Mouse (Mus musculus) forebrain, embryonic 10.5 days (tissue): ENCODE measurements around the gene Rangrf. TPM values are rescaled to one million over a fixed set of nuclear protein-coding genes. Genes with fewer than 3 reads are reported as not detected.
"Not testable (repeated sequence)": the region's sequence is repeated elsewhere in the genome, so short reads cannot be mapped to it uniquely, and the experiment has no call there.

Experiments used
- DNase-seq: peaks from one replicate; pipeline ENCODE4 v3.0.0-alpha.2; 2017; ENCODE audit warnings: low spot score; ENCODE audit errors: extremely low spot score
- H3K27ac ChIP-seq: fragments of 300-500 bp; sonication (generic); 2 replicates; pipeline ENCODE4 v1.5.1; 2016; ENCODE audit warnings: mild to moderate bottlenecking
- H3K27me3 ChIP-seq: fragments of 300-500 bp; sonication (generic); 2 replicates; pipeline ENCODE4 v1.6.1; 2016; ENCODE audit warnings: mild to moderate bottlenecking; ENCODE audit not compliant: poor library complexity, severe bottlenecking
- H3K36me3 ChIP-seq: fragments of 300-500 bp; sonication (generic); replicated peaks from 2 replicates; pipeline ENCODE4 v1.6.1; 2016; ENCODE audit warnings: mild to moderate bottlenecking, moderate library complexity
- H3K4me1 ChIP-seq: fragments of 300-500 bp; sonication (generic); 2 replicates; pipeline ENCODE4 v1.6.1; 2016
- H3K4me3 ChIP-seq: fragments of 300-500 bp; sonication (generic); 2 replicates; pipeline ENCODE4 v1.5.1; 2016; ENCODE audit warnings: mild to moderate bottlenecking, moderate library complexity
- H3K9me3 ChIP-seq: fragments of 300-500 bp; sonication (generic); 2 replicates; pipeline ENCODE4 v1.6.1; 2016; ENCODE audit warnings: mild to moderate bottlenecking, moderate library complexity
- WGBS: fragments of 180-500 bp; shearing (Covaris S2); methylation state at CpG from one replicate; pipeline ENCODE4 v1.1.7; 2016; 5-methylcytosine and 5-hydroxymethylcytosine counted together
- polyA plus RNA-seq: library from polyadenylated mRNA; unstranded; fragments of >200 nt; fragmentation: Nextera tagmentation; extraction: Ambion mirVana; gene quantifications from 2 replicates; pipeline ENCODE4 v1.2.1, GENCODE M21; 2016

Rangrf gene
- polyA plus RNA-seq, 1 experiment from 2014 or later, result 90.7 TPM

DNA sequence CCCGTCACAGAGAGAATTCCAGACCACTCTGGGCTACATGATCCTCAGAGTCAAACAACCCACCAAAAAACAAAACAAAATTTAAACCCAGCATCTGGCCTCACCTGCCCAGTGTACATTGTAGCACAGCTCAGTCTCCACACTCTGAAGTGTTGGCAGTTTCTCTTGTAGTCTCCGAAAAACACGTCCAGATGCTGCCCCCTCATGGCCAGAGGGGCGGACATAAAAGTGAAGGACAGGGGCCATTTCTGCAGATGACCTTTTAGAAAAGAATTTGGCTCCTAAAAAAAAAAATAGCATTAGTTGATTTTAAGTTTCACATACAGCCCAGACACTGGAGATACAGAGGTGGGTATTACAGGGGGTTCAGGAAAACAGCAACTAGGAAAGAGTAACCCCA, 28.6 kb upstream of the Rangrf start:
- Histone ChIP-seq H3K9me3 (no peaks in the 10 kb centered on the region), H3K27ac (no peak overlapping the region), H3K27me3 (no peaks in the 10 kb centered on the region), H3K36me3 (peaks cover 78% of the 10 kb centered on the region), H3K4me3 (no peak overlapping the region), H3K4me1 (peaks cover 17% of the 10 kb centered on the region)
- WGBS, result 68% methylated on average over 4 of the region's 4 CpGs
- DNase-seq, result no peak

DNA sequence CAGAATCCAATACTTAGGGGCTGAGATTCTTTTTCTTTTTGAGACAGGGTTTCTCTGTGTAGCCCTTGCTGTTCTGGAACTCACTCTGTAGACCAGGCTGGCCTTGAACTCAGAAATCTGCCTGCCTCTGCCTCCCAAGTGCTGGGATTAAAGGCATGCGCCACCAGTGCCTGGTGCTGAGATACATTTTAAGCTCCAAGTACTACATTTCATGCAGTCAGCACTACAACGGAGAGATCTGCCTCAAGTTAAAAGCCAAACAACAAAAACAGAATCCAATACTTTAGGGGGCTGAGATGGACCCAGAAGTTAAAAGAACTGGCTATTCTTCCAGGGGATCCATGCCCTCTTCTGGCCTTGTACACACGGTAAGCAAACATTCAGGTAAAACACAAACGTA, 27.8 kb upstream of the Rangrf start:
- not testable (repeated sequence) for H3K27ac ChIP-seq, H3K9me3 ChIP-seq, DNase-seq, H3K27me3 ChIP-seq, H3K4me3 ChIP-seq
- WGBS, result 94% methylated on average over 4 of the region's 4 CpGs
- Histone ChIP-seq H3K4me1 (peaks cover 17% of the 10 kb centered on the region), H3K36me3 (peaks cover 86% of the 10 kb centered on the region)

DNA sequence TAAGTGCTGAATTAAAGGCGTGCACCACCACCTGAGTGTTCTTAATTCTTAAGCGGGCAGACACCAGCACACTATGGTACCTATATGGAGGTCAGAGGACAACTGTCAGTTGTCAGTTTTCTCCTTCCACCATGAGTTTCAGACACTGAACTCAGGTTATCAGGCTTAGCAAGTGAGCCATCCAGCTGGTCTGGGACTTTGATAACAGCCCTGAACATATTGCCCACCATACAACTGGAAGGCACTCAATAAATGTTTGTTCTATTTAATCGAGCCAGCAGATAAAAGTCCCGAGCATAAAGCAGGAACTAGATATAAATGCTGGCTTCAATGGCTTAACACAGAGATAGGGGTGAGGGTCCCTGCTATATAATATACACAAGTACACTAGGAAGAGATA, 22.1 kb upstream of the Rangrf start:
- Histone ChIP-seq H3K36me3 (peaks cover 100% of the 10 kb centered on the region), H3K9me3 (no peaks in the 10 kb centered on the region), H3K27me3 (no peaks in the 10 kb centered on the region), H3K4me1 (no peaks in the 10 kb centered on the region), H3K27ac (no peak overlapping the region), H3K4me3 (no peak overlapping the region)
- no peak for DNase-seq
- WGBS, result 93% methylated on average over 4 of the region's 4 CpGs

DNA sequence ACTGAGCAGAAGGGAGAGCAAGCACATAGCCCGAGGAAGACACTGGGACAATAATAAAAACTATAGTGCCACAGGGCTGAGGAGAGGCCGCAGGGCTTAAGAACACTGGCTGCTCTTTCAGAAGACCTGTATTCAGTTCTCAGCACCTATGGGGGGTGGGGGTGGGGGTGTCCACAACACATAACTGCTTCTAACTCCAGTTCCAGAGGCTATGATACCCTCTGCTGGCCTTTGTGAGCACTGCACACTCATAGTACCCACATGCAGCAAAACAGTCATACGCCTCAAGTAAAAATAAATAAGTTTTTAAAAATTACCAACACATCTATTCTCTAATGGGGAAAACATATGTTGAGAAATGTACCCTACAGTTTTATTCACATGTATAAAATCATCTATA, 19.4 kb upstream of the Rangrf start:
- peaks cover 100% of the 10 kb centered on the region for H3K36me3 ChIP-seq
- no peak for DNase-seq
- no peak overlapping the region for H3K27ac ChIP-seq
- H3K4me3 ChIP-seq, result no peak overlapping the region
- no peaks in the 10 kb centered on the region for H3K27me3 ChIP-seq
- WGBS, result 97% methylated on average over 3 of the region's 3 CpGs
- no peaks in the 10 kb centered on the region for H3K9me3 ChIP-seq
- H3K4me1 ChIP-seq, result no peaks in the 10 kb centered on the region

DNA sequence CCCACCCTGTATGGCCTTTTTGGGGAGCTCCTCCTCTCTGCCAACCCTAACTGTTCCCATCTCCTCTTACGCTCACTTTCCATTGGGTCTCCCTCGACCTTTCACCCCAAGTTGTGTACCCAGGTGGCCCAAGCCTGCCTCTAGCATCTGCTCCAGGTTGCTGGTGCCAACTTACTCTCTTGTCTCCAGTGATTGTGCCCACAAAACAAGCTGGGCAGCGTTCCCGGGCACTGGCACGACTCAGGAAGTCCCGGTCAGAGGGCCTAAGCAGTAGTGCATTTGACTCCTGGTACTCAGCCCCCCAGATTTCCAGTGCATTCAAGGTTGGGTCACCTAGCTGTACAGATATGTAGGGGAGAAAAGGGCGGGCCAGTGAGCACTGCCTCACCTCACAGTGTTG, 18.1 kb upstream of the Rangrf start:
- H3K36me3 ChIP-seq, result peaks cover 100% of the 10 kb centered on the region
- no peaks in the 10 kb centered on the region for H3K9me3 ChIP-seq
- 93% methylated on average over 7 of the region's 7 CpGs for WGBS
- no peak for DNase-seq
- H3K4me1 ChIP-seq, result no peaks in the 10 kb centered on the region
- H3K4me3 ChIP-seq, result no peak overlapping the region
- H3K27me3 ChIP-seq, result no peaks in the 10 kb centered on the region
- H3K27ac ChIP-seq, result no peak overlapping the region

DNA sequence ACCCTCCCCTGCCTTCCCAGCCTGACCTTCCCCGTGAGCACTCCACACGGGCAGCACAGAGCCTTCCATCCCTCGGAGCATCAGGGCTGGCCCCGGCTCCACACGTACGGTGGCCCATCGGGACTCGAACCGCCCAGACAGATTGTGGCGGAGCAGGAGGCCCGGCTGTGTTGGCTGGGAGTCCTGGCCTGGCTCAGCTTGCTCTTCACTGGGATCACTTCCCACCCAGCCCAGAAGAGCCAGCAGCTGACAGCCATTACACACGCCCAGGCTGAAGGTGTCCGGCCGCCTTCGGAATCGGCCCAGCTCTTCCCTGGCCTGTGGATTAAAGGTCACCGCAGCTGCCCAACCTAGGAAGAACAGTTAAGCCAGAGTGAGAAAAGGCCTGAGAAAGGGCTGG, 13.4 kb upstream of the Rangrf start:
- Histone ChIP-seq H3K4me1 (no peaks in the 10 kb centered on the region), H3K36me3 (peaks cover 84% of the 10 kb centered on the region), H3K4me3 (no peak overlapping the region), H3K9me3 (no peaks in the 10 kb centered on the region), H3K27ac (no peak overlapping the region), H3K27me3 (no peaks in the 10 kb centered on the region)
- DNase-seq, result no peak
- WGBS, result 96% methylated on average over 17 of the region's 17 CpGs

DNA sequence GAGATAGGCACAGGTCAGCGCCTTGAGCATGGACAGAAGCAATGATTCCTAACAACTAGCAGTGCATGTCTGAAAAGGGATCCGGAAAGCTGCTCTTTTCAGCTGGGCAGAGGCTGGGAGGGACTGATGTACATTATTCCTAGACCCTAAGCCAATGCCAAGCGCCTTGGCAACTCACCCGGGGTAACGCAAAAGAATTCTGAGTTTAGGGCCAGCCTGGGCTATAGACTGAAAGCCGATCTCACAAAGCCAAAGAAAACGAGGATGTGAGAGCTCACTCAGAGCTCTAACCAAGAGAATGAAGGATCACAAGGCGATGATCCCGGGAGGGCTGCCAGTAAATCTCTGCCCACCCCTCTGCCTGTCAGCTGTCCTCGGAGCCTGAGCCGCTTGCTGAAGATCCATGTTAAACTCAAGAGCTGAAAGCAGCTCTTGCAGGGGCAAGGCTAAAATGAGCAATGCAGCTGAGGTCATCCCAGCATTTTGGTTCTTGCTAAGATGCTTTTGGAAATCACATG, 12.4 kb upstream of the Rangrf start:
- H3K27ac ChIP-seq, result no peak overlapping the region
- H3K36me3 ChIP-seq, result peaks cover 75% of the 10 kb centered on the region
- no peaks in the 10 kb centered on the region for H3K27me3 ChIP-seq
- no peaks in the 10 kb centered on the region for H3K4me1 ChIP-seq
- no peak overlapping the region for H3K4me3 ChIP-seq
- H3K9me3 ChIP-seq, result no peaks in the 10 kb centered on the region
- 93% methylated on average over 11 of the region's 11 CpGs for WGBS
- no peak for DNase-seq

DNA sequence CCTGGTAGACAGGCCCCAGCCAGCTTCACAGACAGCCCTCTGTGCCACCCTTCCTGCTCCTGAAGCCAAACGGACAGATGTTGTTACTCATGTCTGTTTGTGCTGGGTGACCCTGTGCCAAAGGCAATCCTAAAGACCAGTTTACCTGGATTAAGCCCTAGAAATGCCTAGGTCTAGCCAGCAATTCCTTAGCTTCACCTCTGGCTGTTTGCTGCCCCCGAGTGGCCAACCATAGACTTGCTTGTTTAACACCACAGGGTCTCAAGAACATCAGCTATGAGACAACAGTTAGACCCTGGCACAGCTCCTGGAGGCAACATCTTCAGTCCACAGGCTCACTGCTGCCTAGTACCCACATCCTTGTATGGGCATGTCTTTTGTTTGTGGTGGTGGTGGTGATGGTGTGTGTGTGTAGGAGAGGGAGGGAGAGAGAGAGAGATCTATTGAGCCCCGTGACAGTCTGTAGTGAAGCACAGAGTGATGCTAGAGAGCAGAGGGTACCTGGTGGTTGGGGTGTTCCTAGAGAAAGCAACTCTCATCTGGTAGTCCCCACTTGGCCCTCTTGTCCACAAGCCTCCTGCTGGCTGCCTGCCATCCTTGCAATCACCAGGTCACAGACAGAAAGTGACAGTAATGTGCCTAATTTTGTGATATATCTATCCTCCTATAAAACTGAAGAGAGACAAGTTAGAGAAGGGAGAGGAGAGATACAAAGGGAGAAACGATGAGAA, 7.8 kb upstream of the Rangrf start:
- Histone ChIP-seq H3K9me3 (no peaks in the 10 kb centered on the region), H3K4me1 (no peaks in the 10 kb centered on the region), H3K27me3 (no peaks in the 10 kb centered on the region), H3K27ac (no peak overlapping the region), H3K4me3 (no peak overlapping the region), H3K36me3 (peaks cover 29% of the 10 kb centered on the region)
- DNase-seq, result peak; percentile 69
- 31% methylated on average over 4 of the region's 4 CpGs for WGBS

DNA sequence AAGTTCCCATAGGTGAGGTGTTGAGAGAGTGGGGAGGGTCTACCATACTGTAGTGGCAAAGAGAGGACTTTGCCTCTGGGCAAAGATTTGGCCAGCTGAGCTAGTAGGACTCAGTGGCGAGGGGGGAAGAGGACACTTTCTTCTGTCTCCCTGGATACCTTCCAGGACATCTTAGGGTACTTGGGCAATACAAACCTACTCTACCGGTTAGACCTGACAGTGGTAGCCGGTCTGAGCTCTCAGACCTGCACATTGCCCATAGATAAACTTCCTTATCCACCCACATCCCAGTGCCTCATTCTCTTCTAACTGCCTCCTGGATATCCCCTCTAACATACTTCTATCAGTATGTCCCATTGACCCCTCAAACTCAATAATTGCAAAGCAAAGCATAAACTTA, 5.9 kb upstream of the Rangrf start:
- no peaks in the 10 kb centered on the region for H3K9me3 ChIP-seq
- H3K27ac ChIP-seq, result no peak overlapping the region
- H3K27me3 ChIP-seq, result no peaks in the 10 kb centered on the region
- no peak for DNase-seq
- 69% methylated on average over 3 of the region's 3 CpGs for WGBS
- H3K4me1 ChIP-seq, result no peaks in the 10 kb centered on the region
- no peak overlapping the region for H3K4me3 ChIP-seq
- peaks cover 10% of the 10 kb centered on the region for H3K36me3 ChIP-seq

DNA sequence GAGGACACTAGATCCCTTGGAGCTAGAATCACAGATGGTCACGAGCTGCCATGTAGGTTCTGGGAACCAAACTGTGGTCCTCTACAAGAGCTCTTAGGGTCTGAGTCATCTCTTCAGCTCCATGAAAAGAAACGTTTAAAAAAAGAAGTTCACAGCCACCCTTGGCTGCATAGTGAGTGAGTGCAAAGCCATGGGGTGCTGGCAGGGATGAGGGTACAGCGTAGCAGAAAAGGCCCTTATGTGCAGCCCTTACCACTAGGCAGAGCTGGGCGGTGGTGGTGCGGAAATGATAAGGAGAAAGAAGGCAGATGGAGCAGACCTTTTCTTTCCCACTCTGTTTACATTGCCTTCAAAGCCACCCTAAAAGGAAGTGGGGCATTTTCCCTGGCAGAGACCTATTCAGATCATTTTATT, 4.3 kb upstream of the Rangrf start:
- Histone ChIP-seq H3K9me3 (no peaks in the 10 kb centered on the region), H3K4me3 (no peak overlapping the region), H3K36me3 (no peaks in the 10 kb centered on the region), H3K27me3 (0 out of 2 replicates have a peak, but pooled peaks cover 10% of the 10 kb centered on the region), H3K27ac (no peak overlapping the region), H3K4me1 (peaks cover under 1% of the 10 kb centered on the region; the same call in 1 of the 2 replicates)
- 67% methylated on average over 5 of the region's 5 CpGs for WGBS
- no peak for DNase-seq

DNA sequence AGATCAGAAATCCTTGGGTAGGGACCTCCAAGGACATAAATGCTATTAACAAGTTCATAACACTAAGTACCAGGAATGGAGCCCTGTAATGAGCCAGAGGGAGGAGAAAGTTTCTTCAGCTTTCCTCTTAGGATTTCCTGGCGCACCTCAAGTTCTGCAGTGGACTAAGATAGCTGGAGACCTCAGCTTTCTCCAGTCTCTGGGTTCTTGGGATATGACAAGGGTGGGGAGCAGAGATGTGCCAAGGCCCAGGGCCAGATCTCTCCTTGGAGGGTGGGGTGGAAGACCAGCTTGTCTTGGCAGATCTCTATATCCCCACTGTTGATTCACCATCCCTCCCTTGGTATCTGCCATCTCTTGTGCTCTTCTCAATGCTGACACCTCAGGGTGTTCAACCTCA, 616 bp upstream of the Rangrf start:
- Histone ChIP-seq H3K27ac (no peak overlapping the region), H3K36me3 (0 out of 2 replicates have a peak, but pooled peaks cover 8% of the 10 kb centered on the region), H3K4me1 (peaks cover 22% of the 10 kb centered on the region), H3K27me3 (0 out of 2 replicates have a peak, but pooled peaks cover 10% of the 10 kb centered on the region), H3K9me3 (no peaks in the 10 kb centered on the region), H3K4me3 (no peak overlapping the region)
- no peak for DNase-seq
- 72% methylated on average over 1 of the region's 1 CpGs for WGBS

DNA sequence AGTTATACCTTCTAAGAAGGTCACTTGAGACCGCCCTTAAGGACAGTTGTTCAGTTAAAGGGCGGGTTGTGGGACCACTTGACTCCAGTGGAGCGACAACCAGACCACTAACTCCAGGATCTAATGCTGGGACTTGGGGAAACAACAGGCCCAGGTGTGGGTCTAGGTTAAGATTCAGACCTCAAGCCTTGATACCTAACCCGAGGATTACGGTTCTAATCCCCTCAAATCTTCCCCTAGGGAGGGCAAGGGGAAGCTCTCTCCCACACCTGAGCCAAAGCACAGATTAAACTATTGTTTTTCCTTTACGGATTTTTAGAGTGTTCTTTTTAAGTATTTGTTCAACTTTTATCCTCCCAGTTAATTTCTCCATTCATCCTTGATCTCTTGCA, 930 bp downstream of the Rangrf start:
- H3K27me3 ChIP-seq, result peaks cover 21% of the 10 kb centered on the region
- no peaks in the 10 kb centered on the region for H3K9me3 ChIP-seq
- H3K36me3 ChIP-seq, result 0 out of 2 replicates have a peak, but pooled peaks cover 11% of the 10 kb centered on the region
- peaks cover 22% of the 10 kb centered on the region for H3K4me1 ChIP-seq
- 22% methylated on average over 6 of the region's 6 CpGs for whole genome bisulfite sequencing
- peak overlapping the region; percentile 58 for H3K4me3 ChIP-seq
- no peak for DNase-seq
- H3K27ac ChIP-seq, result peak overlapping the region; percentile 83

DNA sequence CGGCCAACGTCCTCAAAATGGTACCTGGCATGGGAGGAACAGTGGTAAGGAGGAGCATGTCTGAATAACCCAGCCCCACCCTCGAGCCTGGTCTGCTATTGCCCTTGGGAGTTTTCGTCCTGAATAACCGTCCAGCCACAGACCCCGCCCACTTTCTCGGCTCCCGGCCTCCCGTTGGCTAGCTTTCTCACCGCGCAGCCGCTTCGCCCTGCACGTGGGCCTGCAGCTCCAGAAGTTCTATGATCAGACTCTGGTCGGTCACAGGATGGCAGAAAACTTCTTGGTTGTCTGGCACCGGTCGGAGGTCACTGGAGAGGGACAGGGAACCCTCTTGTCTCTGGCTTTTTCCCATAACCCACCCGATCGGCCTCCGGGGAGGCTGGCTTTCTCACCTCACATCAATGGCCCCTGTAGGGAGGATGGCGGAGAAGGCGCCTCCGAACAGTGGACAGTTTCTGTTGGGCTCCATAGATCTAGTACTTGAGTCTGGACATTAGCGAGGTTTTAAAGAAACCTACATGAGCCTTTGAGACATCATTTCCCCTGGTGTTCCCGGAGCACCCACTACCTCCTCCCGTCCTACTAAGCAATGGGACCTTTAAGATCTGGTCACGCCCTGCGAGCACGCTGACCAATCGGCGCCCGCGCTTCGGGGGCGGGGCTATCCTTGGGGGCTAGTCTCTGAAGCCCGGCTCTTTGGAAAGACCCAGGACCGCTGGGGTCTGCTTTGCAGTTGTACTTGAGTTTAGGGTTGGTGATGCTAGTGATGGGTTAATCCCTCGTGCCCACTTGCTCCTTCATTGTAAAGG, 1.5 kb downstream of the Rangrf start:
- H3K36me3 ChIP-seq, result 0 out of 2 replicates have a peak, but pooled peaks cover 11% of the 10 kb centered on the region
- peaks cover 27% of the 10 kb centered on the region for H3K27me3 ChIP-seq
- H3K4me3 ChIP-seq, result peak overlapping the region; percentile 58
- peaks cover 26% of the 10 kb centered on the region for H3K4me1 ChIP-seq
- H3K27ac ChIP-seq, result peak overlapping the region; percentile 83
- under 1% methylated on average over 38 of the region's 38 CpGs for WGBS
- not testable (repeated sequence) for H3K9me3 ChIP-seq
- peak; percentile 90 for DNase-seq
